Mouse (Mus musculus) neural tube, embryonic 11.5 days (tissue): ENCODE results near the gene Micu1. TPM values are rescaled to one million over a fixed set of nuclear protein-coding genes. Genes with fewer than 3 reads are reported as not detected.

Source experiments
- ATAC-seq: fragments of 200-750 bp; cut with Nextera tagmentation; 2 replicates; pipeline ENCODE4 v1.8.0; 2017; ENCODE audit warnings: moderate number of reproducible peaks, mild to moderate bottlenecking, moderate TSS enrichment, moderate library complexity; ENCODE audit not compliant: insufficient read depth, low FRiP score, low TSS enrichment
- DNase-seq: peaks from one replicate; pipeline ENCODE4 v3.0.0-alpha.2; 2015; ENCODE audit warnings: low spot score
- H3K27ac ChIP-seq: fragments of 300-500 bp; sonication (generic); 2 replicates; pipeline ENCODE4 v1.5.1; 2014; ENCODE audit warnings: low read depth, mild to moderate bottlenecking, low read length
- H3K27me3 ChIP-seq: fragments of 300-500 bp; sonication (generic); 2 replicates; pipeline ENCODE4 v1.6.1; 2014; ENCODE audit warnings: mild to moderate bottlenecking, low read length, mixed read lengths; ENCODE audit not compliant: control insufficient read depth, insufficient read depth
- H3K36me3 ChIP-seq: fragments of 300-500 bp; sonication (generic); 2 replicates; pipeline ENCODE4 v1.6.1; 2014; ENCODE audit warnings: mild to moderate bottlenecking, low read length, moderate library complexity, mixed read lengths; ENCODE audit not compliant: control insufficient read depth, insufficient read depth
- H3K4me1 ChIP-seq: fragments of 300-500 bp; sonication (generic); 2 replicates; pipeline ENCODE4 v1.6.1; 2014; ENCODE audit warnings: low read length, mixed read lengths; ENCODE audit not compliant: control insufficient read depth, insufficient read depth
- H3K4me2 ChIP-seq: fragments of 300-500 bp; sonication (generic); 2 replicates; pipeline ENCODE4 v1.6.1; 2014; ENCODE audit warnings: low read depth, mild to moderate bottlenecking, moderate library complexity
- H3K4me3 ChIP-seq: fragments of 300-500 bp; sonication (generic); 2 replicates; pipeline ENCODE4 v1.5.1; 2014; ENCODE audit warnings: low read depth, low read length
- H3K9ac ChIP-seq: fragments of 300-500 bp; sonication (generic); 2 replicates; pipeline ENCODE4 v1.6.1; 2014; ENCODE audit warnings: mild to moderate bottlenecking, low read length
- H3K9me3 ChIP-seq: fragments of 300-500 bp; sonication (generic); 2 replicates; pipeline ENCODE4 v1.6.1; 2016; ENCODE audit warnings: low read length; ENCODE audit not compliant: control insufficient read depth
- WGBS: fragments of 180-500 bp; shearing (Covaris S2); extraction: QIAGEN DNeasy Blood & Tissue Kit; methylation state at CpG from one replicate; pipeline ENCODE4 v1.1.7; 2014; 5-methylcytosine and 5-hydroxymethylcytosine counted together
- polyA plus RNA-seq: library from polyadenylated mRNA; unstranded; fragments of >200 nt; fragmentation: Nextera tagmentation; extraction: Ambion mirVana; gene quantifications from 2 replicates; pipeline ENCODE4 v1.2.1, GENCODE M21; 2014

Gene Micu1
- polyA plus RNA-seq, 1 experiment from 2014 or later = 68.0 TPM

GRCm38 (mm10) chr10:59911561-59912198 lies 209.4 kb downstream of the Micu1 start:
- Histone ChIP-seq H3K4me3 (no peak overlapping the region), H3K4me1 (peaks cover 27% of the 10 kb centered on the region), H3K27me3 (no peaks in the 10 kb centered on the region), H3K27ac (peak overlapping the region; percentile 53), H3K36me3 (no peaks in the 10 kb centered on the region), H3K4me2 (peak overlapping the region; percentile 35), H3K9me3 (no peaks in the 10 kb centered on the region), H3K9ac (peak overlapping the region; percentile 47)
- ATAC-seq (peak; percentile 33; the same call in 1 of the 2 replicates), DNase-seq (peak; percentile 69)
- 3% methylated on average over 25 of the region's 25 CpGs for WGBS

Other genes starting within 250 kb of the Micu1 start
- not detected in 2 replicates for gene Gm10322, start 86.4 kb upstream of the Micu1 start, polyA plus RNA-seq
- 26.2 and 26.9 TPM in 2 replicates for gene Mcu, start 85.8 kb upstream of the Micu1 start, polyA plus RNA-seq
- 24.9 and 27.3 TPM in 2 replicates for gene Dnajb12, start 177.1 kb downstream of the Micu1 start, polyA plus RNA-seq
- gene Ddit4, start 249.4 kb downstream of the Micu1 start, polyA plus RNA-seq = 5.2 and 7.0 TPM in 2 replicates